Comparison of ENCODE assay signal across 7 mouse cellular contexts in the genomic region with DNA sequence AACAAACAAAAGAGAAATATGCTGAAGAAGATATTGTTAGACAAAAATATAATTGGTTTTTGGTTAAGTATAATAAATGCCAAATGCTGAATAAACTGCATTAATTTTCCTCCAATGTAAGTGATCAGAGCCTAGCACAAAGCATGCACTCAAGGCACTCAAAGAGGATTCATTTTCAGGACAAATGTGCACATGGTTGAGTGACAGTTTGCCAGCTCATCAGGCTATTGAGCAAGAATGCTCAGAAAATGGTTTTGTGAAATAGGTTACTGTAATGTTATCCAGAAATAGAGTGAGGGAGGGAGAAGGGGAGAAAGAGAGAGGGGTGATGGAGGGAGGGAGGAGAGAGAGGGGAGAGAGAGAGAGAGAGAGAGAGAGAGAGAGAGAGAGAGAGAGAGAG.
"Had no signal": no experiment of that assay in that cellular context is flagged by ENCODE, and none has a peak within 500 bp of the region (broad histone marks: within the 10 kb centered on the region; RNA-seq: fewer than 3 reads in every experiment).

No protein-coding gene starts in this region.

- DNase-seq: kidney, adult 18-20 months; kidney, postnatal 14 days; lung, embryonic 14.5 days; lung, postnatal 14 days; right cerebral cortex, postnatal 4 days; spleen, adult 18-20 months; thymus, postnatal 36 days had no signal
